Mouse (Mus musculus): Measurements from ENCODE around the gene Kif13a.

DNA sequence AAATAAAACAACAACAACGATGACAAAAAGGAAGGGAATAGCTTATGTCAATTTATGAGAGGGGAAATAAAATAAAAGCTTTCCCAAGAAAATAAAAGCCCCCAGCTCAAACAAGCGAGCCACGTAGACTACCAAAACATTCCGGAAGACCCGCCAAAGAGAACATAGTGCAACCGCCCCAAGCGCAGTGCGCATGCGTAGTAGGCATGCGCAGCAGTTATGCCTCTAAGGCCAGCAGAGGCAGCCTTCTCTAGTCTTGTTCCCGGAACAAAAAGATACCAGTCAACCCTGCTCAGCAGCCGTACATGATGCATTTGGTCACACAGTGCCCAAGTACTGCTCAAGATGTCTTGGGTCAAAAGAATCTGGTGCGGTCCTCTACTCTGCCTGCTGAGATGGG lies 171.0 kb downstream of the Kif13a start:
- no peak for TF ChIP-seq CTCF (IDR thresholded peaks at IDR 0.05; ENCODE audit: insufficient read depth, low read length)
- no peak for TF ChIP-seq POLR2A (IDR thresholded peaks at IDR 0.05; ENCODE audit: borderline replicate concordance, extremely low read depth, low read depth, low read length)

All from lung, adult 2 months (tissue).